Mouse (Mus musculus): ENCODE results near the gene Foxj1. TPM values are rescaled to one million over a fixed set of nuclear protein-coding genes. Genes with fewer than 3 reads are reported as not detected.

Foxj1 gene
- not detected in 2 replicates for total RNA-seq (2023)

GRCm38 (mm10) chr11:116335244-116336036 is at the start of gene Foxj1:
Gene Foxj1, minus strand, starts transcription at chr11:116335399.

GRCm38 (mm10) chr11:116307019-116307725 is 28.0 kb downstream of the Foxj1 start, which contains the start of gene Exoc7:
Gene Exoc7, minus strand, starts transcription at chr11:116307233.

GRCm38 (mm10) chr11:116280751-116281663 is 54.2 kb downstream of the Foxj1 start, which contains the start of gene Galr2:
Gene Galr2, plus strand, starts transcription at chr11:116280939.

Other genes starting within 250 kb of the Foxj1 start
- 177 and 178 TPM in 2 replicates for gene Wbp2, start 248.4 kb downstream of the Foxj1 start, total RNA-seq (2023)
- 0.23 and 0.47 TPM in 2 replicates for gene Trim47, start 208.2 kb downstream of the Foxj1 start, total RNA-seq (2023)
- 4.5 and 4.6 TPM in 2 replicates for gene Trim65, start 204.3 kb downstream of the Foxj1 start, total RNA-seq (2023)
- gene Mrpl38, start 196.5 kb downstream of the Foxj1 start, total RNA-seq (2023) = 11.5 and 13.4 TPM in 2 replicates
- gene Fbf1, start 167.2 kb downstream of the Foxj1 start, total RNA-seq (2023) = 5.1 and 6.4 TPM in 2 replicates
- gene Ten1, start 136.5 kb downstream of the Foxj1 start, total RNA-seq (2023) = 22.5 and 27.5 TPM in 2 replicates
- gene Acox1, start 136.4 kb downstream of the Foxj1 start, total RNA-seq (2023) = 28.7 and 32.6 TPM in 2 replicates
- gene Evpl, start 97.3 kb downstream of the Foxj1 start, total RNA-seq (2023) = 0.06 and 0.11 TPM in 2 replicates
- gene Srp68, start 61.2 kb downstream of the Foxj1 start, total RNA-seq (2023) = 34.3 and 39.9 TPM in 2 replicates
- not detected in 2 replicates for gene Galr2, start 54.5 kb downstream of the Foxj1 start, total RNA-seq (2023)
- gene Exoc7, start 28.2 kb downstream of the Foxj1 start, total RNA-seq (2023) = 34.0 and 38.0 TPM in 2 replicates
- gene Rnf157, start 77.6 kb upstream of the Foxj1 start, total RNA-seq (2023) = 1.9 and 2.1 TPM in 2 replicates
- 99.6 and 116 TPM in 2 replicates for gene Ubald2, start 98.7 kb upstream of the Foxj1 start, total RNA-seq (2023)
- not detected in 2 replicates for gene Qrich2, start 130.8 kb upstream of the Foxj1 start, total RNA-seq (2023)
- 19.4 and 28.4 TPM in 2 replicates for gene Prpsap1, start 158.8 kb upstream of the Foxj1 start, total RNA-seq (2023)
- gene Sphk1, start 195.5 kb upstream of the Foxj1 start, total RNA-seq (2023) = 0.73 and 1.8 TPM in 2 replicates
- 5.5 and 7.6 TPM in 2 replicates for gene Ube2o, start 246.0 kb upstream of the Foxj1 start, total RNA-seq (2023)